1 mouse cellular context compared by ENCODE assay signal in the genomic region with DNA sequence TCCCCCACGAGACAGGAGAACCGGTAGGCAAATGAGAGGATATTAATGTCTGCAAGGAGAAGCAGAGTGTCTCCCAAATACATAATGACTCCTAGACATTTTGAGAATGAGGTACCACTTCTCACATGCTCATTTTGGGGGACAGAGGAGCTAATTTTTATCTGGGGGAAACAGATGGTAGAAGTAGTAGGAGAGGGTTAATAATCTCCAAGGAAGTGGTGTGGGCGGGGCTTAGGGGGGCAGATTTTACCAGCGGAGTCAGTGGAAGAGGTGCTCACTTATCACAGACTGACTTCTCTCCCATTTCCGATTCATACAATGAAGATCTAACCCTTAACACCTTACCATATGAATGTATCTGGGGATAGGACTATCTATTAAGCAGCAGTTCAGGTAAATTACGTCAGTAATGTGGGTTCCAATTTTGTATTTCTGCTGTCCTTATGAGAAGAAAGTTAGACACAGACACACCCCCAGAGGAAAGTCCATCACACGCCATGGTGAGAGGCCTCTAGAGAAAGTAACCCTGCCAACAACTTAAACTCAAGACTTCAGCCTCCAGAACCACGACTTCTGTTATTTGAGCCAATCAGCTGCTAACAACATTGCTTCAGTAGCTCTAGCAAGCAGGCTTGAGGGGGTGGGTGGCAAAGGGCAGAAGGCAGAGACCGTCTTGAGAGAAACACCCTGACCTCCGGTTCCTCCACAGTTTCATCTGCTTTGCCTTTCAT.
A peak's percentile ranks its signal among the peaks of the same experiment; 100 is the strongest.
TF ChIP-seq lines count a peak whose summit lies in the region.

No protein-coding gene starts in this region.

TF ChIP-seq in MEL, 35 proteins besides CTCF, POLR2A, EP300 and RAD21 (continued from another document):
- peak; percentile 67 for TF ChIP-seq MAZ (IDR thresholded peaks at IDR 0.05; ENCODE audit: low read depth, low read length)
- TF ChIP-seq JUND (IDR thresholded peaks at IDR 0.05; ENCODE audit: low read depth, low read length) = no peak
- TF ChIP-seq SMC3 (IDR thresholded peaks at IDR 0.05; ENCODE audit: low read depth, low read length) = no peak
- TF ChIP-seq MYB (IDR thresholded peaks at IDR 0.05; ENCODE audit: low read depth, low read length) = no peak
- no peak for TF ChIP-seq ZKSCAN1 (IDR thresholded peaks at IDR 0.05; ENCODE audit: low read depth, low read length)
- TF ChIP-seq MEF2A (IDR thresholded peaks at IDR 0.05; ENCODE audit: extremely low read depth, insufficient replicate concordance, low read depth, low read length, poor library complexity, severe bottlenecking) = no peak
- peak; percentile 81 for TF ChIP-seq RCOR1 (IDR thresholded peaks at IDR 0.05; ENCODE audit: low read depth, low read length)
- peak; percentile 52; the same call in 1 of the 2 replicates for TF ChIP-seq HCFC1 (IDR thresholded peaks at IDR 0.05; ENCODE audit: low read depth, low read length)
- TF ChIP-seq ETS1 (IDR thresholded peaks at IDR 0.05; ENCODE audit: low read depth, low read length) = peak; percentile 82
- peak; percentile 94 for TF ChIP-seq TCF12 (IDR thresholded peaks at IDR 0.05; ENCODE audit: low read depth, low read length)
- TF ChIP-seq USF1 (IDR thresholded peaks at IDR 0.05; ENCODE audit: low read depth, low read length) = no peak
- no peak for TF ChIP-seq USF2 (IDR thresholded peaks at IDR 0.05; ENCODE audit: borderline replicate concordance in 1 of 2, insufficient read depth in 1 of 2, low read depth in 1 of 2, low read length in 2 of 2)
- TF ChIP-seq TAL1 (IDR thresholded peaks at IDR 0.05; ENCODE audit: low read length) = peak; percentile 87
- no peak for TF ChIP-seq E2F4 (IDR thresholded peaks at IDR 0.05; ENCODE audit: borderline replicate concordance, low read depth, low read length)
- peak; percentile 18 for TF ChIP-seq MXI1 (IDR thresholded peaks at IDR 0.05; ENCODE audit: low read depth, low read length)
- TF ChIP-seq CHD1 (IDR thresholded peaks at IDR 0.05; ENCODE audit: low read depth, low read length) = no peak
- TF ChIP-seq MAX (IDR thresholded peaks at IDR 0.05; ENCODE audit: low read length) = no peak
- TF ChIP-seq NELFE (IDR thresholded peaks at IDR 0.05; ENCODE audit: low read depth, low read length) = no peak; the same call in 1 of the 2 replicates
- TF ChIP-seq SIN3A (IDR thresholded peaks at IDR 0.05; ENCODE audit: low read length) = peak; percentile 54
- no peak for TF ChIP-seq ZNF384 (IDR thresholded peaks at IDR 0.05; ENCODE audit: low read depth, low read length)
- peak; percentile 35; the same call in 1 of the 2 replicates for TF ChIP-seq BHLHE40 (IDR thresholded peaks at IDR 0.05; ENCODE audit: borderline replicate concordance, low read depth, low read length)
- TF ChIP-seq POLR2AphosphoS2 (IDR thresholded peaks at IDR 0.05; ENCODE audit: low read length) = no peak
- peak; percentile 91 for TF ChIP-seq GATA1 (IDR thresholded peaks at IDR 0.05; ENCODE audit: low read depth, low read length)
